Mouse (Mus musculus) CH12.LX (cell line): ENCODE data around the gene Sbf2.

Experiments used
- CTCF ChIP-seq, 2 experiments: IDR thresholded peaks in 1 of 2; conservative IDR thresholded peaks in 1 of 2; 2 replicates each; pipeline ENCODE4 v1.5.1; 2011 to 2012; ENCODE audit warnings: low read depth in 2 of 2, low read length in 2 of 2, improper control_type of control experiment in 1 of 2, inconsistent platforms in 1 of 2, mild to moderate bottlenecking in 1 of 2, moderate library complexity in 1 of 2
- MAFK ChIP-seq: IDR thresholded peaks from 2 replicates; pipeline ENCODE4 v1.6.1; 2011; ENCODE audit warnings: low read length, improper control_type of control experiment; ENCODE audit not compliant: insufficient replicate concordance
- MAX ChIP-seq: IDR thresholded peaks from 2 replicates; pipeline ENCODE4 v1.6.1; 2011; ENCODE audit warnings: low read length, improper control_type of control experiment
- MAZ ChIP-seq: IDR thresholded peaks from 2 replicates; pipeline ENCODE4 v1.6.1; 2012; ENCODE audit warnings: low read depth, mild to moderate bottlenecking, inconsistent platforms, low read length, improper control_type of control experiment, moderate library complexity
- POLR2A ChIP-seq: IDR thresholded peaks from 2 replicates; pipeline ENCODE4 v1.6.1; 2011; ENCODE audit warnings: low read depth, mild to moderate bottlenecking, improper control_type of control experiment, low read length
- TCF12 ChIP-seq: IDR thresholded peaks from 2 replicates; pipeline ENCODE4 v1.6.1; 2014; ENCODE audit warnings: low read depth, mild to moderate bottlenecking, inconsistent platforms, low read length, improper control_type of control experiment

DNA sequence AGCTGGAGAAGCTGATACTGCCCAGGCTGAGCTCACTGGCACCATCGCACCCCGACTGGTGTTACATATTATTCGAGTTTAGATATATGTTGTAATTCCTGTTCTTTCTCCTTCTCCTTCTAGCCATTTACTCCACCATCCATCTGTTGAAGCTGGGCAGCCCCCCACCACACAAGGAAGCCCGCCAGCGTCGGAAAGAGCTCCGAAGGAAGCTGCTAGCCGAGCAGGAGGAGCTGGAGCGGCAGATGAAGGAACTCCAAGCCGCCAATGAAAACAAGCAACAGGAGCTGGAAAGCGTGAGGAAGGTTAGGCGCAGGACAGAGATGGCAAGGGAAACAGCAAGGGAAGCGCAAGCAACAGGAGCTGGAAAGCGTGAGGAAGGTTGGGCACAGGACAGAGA, 344.9 kb downstream of the Sbf2 start:
- TF ChIP-seq CTCF (conservative IDR thresholded peaks at IDR 0.05 in 1 of 2, IDR thresholded peaks at IDR 0.05 in 1 of 2; ENCODE audit: low read depth in 2 of 2, low read length in 2 of 2) (no peak), MAX (no peak), MAFK (no peak), TCF12 (no peak), POLR2A (no peak), MAZ (no peak)
